Mouse (Mus musculus) thymus, adult 2 months (tissue): ENCODE data around the gene Gdf11. TPM values are rescaled to one million over a fixed set of nuclear protein-coding genes. Genes with fewer than 3 reads are reported as not detected.

Experiments
- DNase-seq: peaks from one replicate; pipeline ENCODE4 v3.0.0; 2021
- H3K27ac ChIP-seq: fragments of 200-500 bp; 2 replicates; pipeline ENCODE4 v1.5.1; 2012; ENCODE audit warnings: low read length, control low read depth; ENCODE audit not compliant: control insufficient read depth, insufficient read depth
- H3K27me3 ChIP-seq: fragments of 200-500 bp; 2 replicates; pipeline ENCODE4 v1.6.1; 2012; ENCODE audit warnings: mild to moderate bottlenecking, low read length, moderate library complexity, mixed read lengths; ENCODE audit not compliant: control insufficient read depth, insufficient read depth
- H3K36me3 ChIP-seq: fragments of 200-500 bp; 2 replicates; pipeline ENCODE4 v1.6.1; 2012; ENCODE audit warnings: mild to moderate bottlenecking, low read length, moderate library complexity; ENCODE audit not compliant: control insufficient read depth, insufficient read depth
- H3K4me1 ChIP-seq: fragments of 200-500 bp; replicated peaks from 2 replicates; pipeline ENCODE4 v1.6.1; 2012; ENCODE audit warnings: low read length; ENCODE audit not compliant: control insufficient read depth, insufficient read depth
- H3K4me3 ChIP-seq: fragments of 200-500 bp; 2 replicates; pipeline ENCODE4 v1.5.1; 2012; ENCODE audit warnings: mild to moderate bottlenecking, low read length, control low read depth, moderate library complexity; ENCODE audit not compliant: control insufficient read depth, insufficient read depth
- CTCF ChIP-seq: fragments of 200-500 bp; IDR thresholded peaks from 2 replicates; pipeline ENCODE4 v1.5.1; 2012; ENCODE audit warnings: mild to moderate bottlenecking, control low read depth, low read length, moderate library complexity, borderline replicate concordance; ENCODE audit not compliant: control insufficient read depth, poor library complexity, insufficient read depth; ENCODE audit errors: extremely low read depth
- POLR2A ChIP-seq: fragments of 200-500 bp; IDR thresholded peaks from 2 replicates; pipeline ENCODE4 v1.6.1; 2012; ENCODE audit warnings: mild to moderate bottlenecking, low read length, control low read depth, moderate library complexity; ENCODE audit not compliant: control insufficient read depth, poor library complexity, insufficient read depth; ENCODE audit errors: extremely low read depth
- WGBS: fragments of 180-500 bp; shearing (Covaris S2); methylation state at CpG from one replicate; pipeline ENCODE4 v1.1.7; 2018; 5-methylcytosine and 5-hydroxymethylcytosine counted together
- polyA plus RNA-seq: library from polyadenylated mRNA; depleted of rRNA; stranded (reverse); fragments of >200 nt; gene quantifications from 2 replicates; pipeline ENCODE4 v1.2.3, GENCODE M21; 2012

The Gdf11 gene
- polyA plus RNA-seq, 1 experiment: 5.8 TPM

DNA sequence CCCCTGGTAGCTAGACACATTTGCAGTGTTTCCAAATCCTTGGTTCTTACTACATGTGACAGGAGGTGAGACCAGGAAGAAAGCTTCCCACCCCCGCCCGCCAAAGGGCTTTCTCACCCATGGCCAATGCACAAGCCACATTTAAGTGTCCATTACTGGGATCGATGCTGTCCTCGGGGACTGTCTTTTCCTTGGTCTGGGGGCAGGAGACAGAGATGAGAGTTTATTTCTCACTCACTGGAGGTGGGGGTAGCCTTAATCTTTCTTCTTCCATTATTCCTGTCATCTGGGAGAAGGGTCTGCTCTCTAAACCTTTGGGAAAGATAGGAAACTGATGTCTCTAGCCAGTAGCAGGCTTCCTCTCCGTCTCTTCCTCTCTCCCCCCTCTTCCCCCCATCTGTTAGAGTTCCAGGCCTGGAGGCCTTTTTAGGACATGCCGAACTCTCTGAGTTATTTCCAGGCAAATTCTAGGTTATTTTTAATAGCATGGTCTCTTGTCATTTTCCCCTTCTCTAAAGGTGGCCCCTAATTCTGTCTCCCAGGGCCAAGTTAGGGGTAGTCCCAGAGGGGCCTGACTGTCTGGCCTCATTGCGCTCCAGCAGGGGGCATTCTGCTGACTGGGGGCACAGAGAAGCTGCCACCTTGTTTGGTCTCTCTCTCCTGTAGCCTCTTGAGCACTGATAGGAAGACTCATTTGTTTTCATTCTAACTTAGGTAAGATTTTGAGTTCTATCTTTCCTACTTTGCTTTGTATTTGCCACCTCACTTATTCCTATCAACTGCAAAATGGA lies 43.7 kb upstream of the Gdf11 start:
- 83% methylated on average over 7 of the region's 7 CpGs for WGBS
- Histone ChIP-seq H3K27me3 (peaks cover 18% of the 10 kb centered on the region), H3K4me1 (peaks cover 6% of the 10 kb centered on the region), H3K36me3 (no peaks in the 10 kb centered on the region), H3K27ac (no peak overlapping the region), H3K4me3 (no peak overlapping the region)
- no peak for TF ChIP-seq CTCF
- no peak for TF ChIP-seq POLR2A
- no peak for DNase-seq

- Histone ChIP-seq H3K4me1 (peaks cover 6% of the 10 kb centered on the region), H3K27ac (no peak overlapping the region), H3K27me3 (peaks cover 18% of the 10 kb centered on the region), H3K36me3 (no peaks in the 10 kb centered on the region), H3K4me3 (no peak overlapping the region)
- TF ChIP-seq POLR2A (no peak), CTCF (no peak)
- 11% methylated on average over 21 of the region's 21 CpGs for WGBS
- no peak for DNase-seq
Observed at GRCm38 (mm10) chr10:128933976-128934721, 42.6 kb upstream of the Gdf11 start.

GRCm38 (mm10) chr10:128933574-128933973 lies 42.1 kb upstream of the Gdf11 start, which contains the start of gene Itga7:
Gene Itga7, plus strand, starts transcription at chr10:128933818.
- no peaks in the 10 kb centered on the region for H3K36me3 ChIP-seq
- no peak within 1 kb of the TSS for H3K27ac ChIP-seq
- no peak within 1 kb of the TSS for H3K4me3 ChIP-seq
- 4% methylated on average over 26 of the region's 26 CpGs for WGBS
- H3K27me3 ChIP-seq: peaks cover 18% of the 10 kb centered on the region
- TF ChIP-seq CTCF (no peak), POLR2A (no peak)
- H3K4me1 ChIP-seq: peaks cover 6% of the 10 kb centered on the region
- DNase-seq: peak; percentile 17

GRCm38 (mm10) chr10:128931441-128931840 lies 39.9 kb upstream of the Gdf11 start:
- Histone ChIP-seq H3K4me3 (no peak overlapping the region), H3K27ac (no peak overlapping the region), H3K36me3 (no peaks in the 10 kb centered on the region), H3K4me1 (peaks cover 6% of the 10 kb centered on the region), H3K27me3 (peaks cover 18% of the 10 kb centered on the region)
- no peak for TF ChIP-seq POLR2A
- TF ChIP-seq CTCF: no peak
- no peak for DNase-seq
- 59% methylated on average over 2 of the region's 2 CpGs for WGBS

GRCm38 (mm10) chr10:128929638-128930378 lies 38.3 kb upstream of the Gdf11 start:
- Histone ChIP-seq H3K27ac (no peak overlapping the region), H3K4me1 (peaks cover 6% of the 10 kb centered on the region), H3K36me3 (no peaks in the 10 kb centered on the region), H3K27me3 (peaks cover 18% of the 10 kb centered on the region), H3K4me3 (no peak overlapping the region)
- TF ChIP-seq CTCF (no peak), POLR2A (no peak)
- 83% methylated on average over 7 of the region's 7 CpGs for WGBS
- DNase-seq: no peak

DNA sequence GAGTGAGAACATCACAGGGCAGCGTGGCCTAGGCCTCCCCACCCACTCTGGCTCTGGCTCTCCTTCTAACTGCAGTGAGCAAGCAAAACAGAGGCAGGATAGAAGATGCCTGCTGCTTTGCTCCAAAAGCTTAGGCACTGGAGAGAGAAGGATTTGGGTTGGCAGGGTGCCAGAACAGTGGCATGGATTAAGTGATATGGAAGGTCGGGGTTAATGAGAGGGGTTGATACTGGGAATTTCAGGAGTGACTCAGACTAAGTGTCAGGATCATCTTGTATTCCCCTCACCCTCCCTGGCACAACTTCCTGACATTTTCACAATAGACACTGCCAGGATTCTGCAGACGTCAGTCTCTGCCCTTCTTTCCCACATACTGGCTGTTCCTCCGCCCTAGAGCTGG lies 36.8 kb upstream of the Gdf11 start:
- H3K36me3 ChIP-seq: no peaks in the 10 kb centered on the region
- no peak for DNase-seq
- no peak overlapping the region for H3K4me3 ChIP-seq
- peaks cover 4% of the 10 kb centered on the region for H3K27me3 ChIP-seq
- 78% methylated on average over 4 of the region's 4 CpGs for WGBS
- no peak for TF ChIP-seq CTCF
- TF ChIP-seq POLR2A: no peak
- H3K4me1 ChIP-seq: peaks cover 6% of the 10 kb centered on the region
- H3K27ac ChIP-seq: no peak overlapping the region
